Mouse (Mus musculus) embryonic facial prominence, embryonic 14.5 days (tissue): ENCODE data around the gene Cebpe. TPM values are rescaled to one million over a fixed set of nuclear protein-coding genes. Genes with fewer than 3 reads are reported as not detected.

Experiments used
- ATAC-seq: fragments of 200-750 bp; cut with Nextera tagmentation; 2 replicates; pipeline ENCODE4 v1.8.0; 2017; ENCODE audit warnings: low read depth, moderate number of reproducible peaks, moderate TSS enrichment
- DNase-seq: peaks from one replicate; pipeline ENCODE4 v3.0.0-alpha.2; 2015; ENCODE audit warnings: low spot score
- H3K27ac ChIP-seq: fragments of 300-500 bp; sonication (generic); replicated peaks from 2 replicates; pipeline ENCODE4 v1.5.1; 2014; ENCODE audit warnings: low read depth, mild to moderate bottlenecking, low read length, moderate library complexity
- H3K27me3 ChIP-seq: fragments of 300-500 bp; sonication (generic); replicated peaks from 2 replicates; pipeline ENCODE4 v1.6.1; 2014; ENCODE audit warnings: low read length; ENCODE audit not compliant: control insufficient read depth, insufficient read depth
- H3K36me3 ChIP-seq: fragments of 300-500 bp; sonication (generic); 2 replicates; pipeline ENCODE4 v1.6.1; 2014; ENCODE audit warnings: low read length, mixed read lengths; ENCODE audit not compliant: control insufficient read depth, insufficient read depth
- H3K4me1 ChIP-seq: fragments of 300-500 bp; sonication (generic); 2 replicates; pipeline ENCODE4 v1.6.1; 2014; ENCODE audit warnings: antibody characterized with exemption, low read length; ENCODE audit not compliant: control insufficient read depth, insufficient read depth
- H3K4me2 ChIP-seq: fragments of 300-500 bp; sonication (generic); 2 replicates; pipeline ENCODE4 v1.6.1; 2014; ENCODE audit warnings: low read depth, mild to moderate bottlenecking, low read length, moderate library complexity, mixed read lengths
- H3K4me3 ChIP-seq: fragments of 300-500 bp; sonication (generic); 2 replicates; pipeline ENCODE4 v1.5.1; 2014; ENCODE audit warnings: low read depth, mild to moderate bottlenecking, low read length
- H3K9ac ChIP-seq: fragments of 300-500 bp; sonication (generic); 2 replicates; pipeline ENCODE4 v1.6.1; 2014; ENCODE audit warnings: low read depth, mild to moderate bottlenecking, low read length, moderate library complexity, mixed read lengths
- H3K9me3 ChIP-seq: fragments of 300-500 bp; sonication (generic); 2 replicates; pipeline ENCODE4 v1.6.1; 2016; ENCODE audit warnings: low read length; ENCODE audit not compliant: control insufficient read depth
- whole genome bisulfite sequencing: fragments of 180-500 bp; shearing (Covaris S2); extraction: QIAGEN DNeasy Blood & Tissue Kit; methylation state at CpG from one replicate; pipeline ENCODE4 v1.1.7; 2014; 5-methylcytosine and 5-hydroxymethylcytosine counted together
- polyA plus RNA-seq: library from polyadenylated mRNA; unstranded; fragments of >200 nt; fragmentation: Nextera tagmentation; extraction: Ambion mirVana; gene quantifications from 2 replicates; pipeline ENCODE4 v1.2.1, GENCODE M21; 2014

The Cebpe gene
- polyA plus RNA-seq, 1 experiment from 2014 or later: 0.32 TPM

DNA sequence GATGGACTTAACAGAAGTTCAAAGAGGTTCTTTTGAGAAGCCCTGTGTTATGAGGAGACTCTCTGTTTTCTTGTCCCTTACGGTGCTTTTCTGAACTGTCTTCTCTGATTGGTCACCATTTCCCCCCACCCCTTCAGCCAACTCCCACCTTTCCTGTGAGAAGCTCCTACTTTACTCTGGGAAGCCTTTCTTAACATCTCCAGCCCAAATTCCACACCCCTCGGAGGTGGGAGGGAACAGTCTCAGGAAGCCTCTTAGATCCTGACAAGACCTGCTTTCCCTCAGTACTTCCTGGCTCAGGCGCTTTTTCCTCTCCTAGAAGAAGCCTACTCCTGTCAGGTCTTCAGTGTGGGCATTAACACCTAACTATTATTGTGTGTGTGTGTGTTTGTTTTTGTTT is 12.4 kb downstream of the Cebpe start:
- H3K9me3 ChIP-seq: no peaks in the 10 kb centered on the region
- no peaks in the 10 kb centered on the region for H3K27me3 ChIP-seq
- whole genome bisulfite sequencing: 47% methylated on average over 3 of the region's 3 CpGs
- no peak overlapping the region for H3K4me2 ChIP-seq
- no peaks in the 10 kb centered on the region for H3K36me3 ChIP-seq
- H3K9ac ChIP-seq: no peak overlapping the region
- ATAC-seq (no peak), DNase-seq (no peak)
- no peaks in the 10 kb centered on the region for H3K4me1 ChIP-seq
- H3K27ac ChIP-seq: no peak overlapping the region
- no peak overlapping the region for H3K4me3 ChIP-seq

DNA sequence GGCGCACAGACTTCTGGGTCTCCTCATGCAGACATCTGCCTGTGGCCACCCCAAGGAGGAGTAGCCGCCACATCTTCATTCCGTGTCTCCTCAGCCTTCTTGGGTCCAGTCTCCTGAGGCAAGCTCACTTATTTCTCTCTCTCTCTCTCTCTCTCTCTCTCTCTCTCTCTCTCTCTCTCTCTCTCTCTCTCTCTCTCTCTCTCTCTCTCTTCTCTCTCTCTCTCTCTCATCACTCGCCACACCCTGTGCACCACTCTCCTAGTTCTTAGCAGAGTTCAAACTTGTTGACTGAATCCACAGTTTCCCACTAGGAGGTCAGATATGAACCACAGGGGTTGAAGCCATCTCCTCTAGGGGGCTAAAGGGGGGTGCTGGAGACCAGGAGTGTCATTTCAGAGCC is 13.2 kb downstream of the Cebpe start, which contains the start of gene Gm29776:
Gene Gm29776 (minus strand): TSS at position 101 of the 400 bp plus-strand sequence.
- Histone ChIP-seq H3K9ac (no peak within 1 kb of the TSS), H3K4me2 (no peak within 1 kb of the TSS), H3K36me3 (no peaks in the 10 kb centered on the region), H3K9me3 (no peaks in the 10 kb centered on the region), H3K4me1 (no peaks in the 10 kb centered on the region), H3K27me3 (no peaks in the 10 kb centered on the region), H3K4me3 (no peak within 1 kb of the TSS), H3K27ac (no peak within 1 kb of the TSS)
- no peak for ATAC-seq
- 61% methylated on average over 4 of the region's 4 CpGs for WGBS
- DNase-seq: no peak

DNA sequence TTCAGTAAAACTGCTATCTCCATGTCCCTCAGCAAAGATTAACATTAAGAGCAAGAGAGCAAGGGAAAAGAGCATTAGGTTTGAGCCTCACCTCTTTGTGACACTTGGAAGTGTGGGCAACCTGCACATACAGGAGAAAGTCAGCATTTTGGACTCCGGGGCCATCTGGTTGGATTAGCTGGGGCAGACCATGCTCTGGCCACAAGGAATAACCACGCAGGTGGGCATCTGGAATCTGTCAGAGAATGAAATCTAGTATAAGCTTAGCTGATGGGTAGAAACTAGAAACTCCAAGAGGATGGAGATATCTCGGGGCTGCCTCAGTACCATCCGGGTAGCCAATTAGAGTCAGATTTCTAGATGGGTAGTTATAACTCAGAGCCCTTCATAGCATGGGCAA is 15.2 kb downstream of the Cebpe start:
- ATAC-seq (no peak), DNase-seq (no peak)
- Histone ChIP-seq H3K9ac (no peak overlapping the region), H3K36me3 (peaks cover 5% of the 10 kb centered on the region; the same call in 1 of the 2 replicates), H3K27me3 (no peaks in the 10 kb centered on the region), H3K9me3 (no peaks in the 10 kb centered on the region), H3K4me2 (no peak overlapping the region), H3K4me1 (no peaks in the 10 kb centered on the region), H3K4me3 (no peak overlapping the region), H3K27ac (no peak overlapping the region)
- WGBS: 70% methylated on average over 4 of the region's 4 CpGs

DNA sequence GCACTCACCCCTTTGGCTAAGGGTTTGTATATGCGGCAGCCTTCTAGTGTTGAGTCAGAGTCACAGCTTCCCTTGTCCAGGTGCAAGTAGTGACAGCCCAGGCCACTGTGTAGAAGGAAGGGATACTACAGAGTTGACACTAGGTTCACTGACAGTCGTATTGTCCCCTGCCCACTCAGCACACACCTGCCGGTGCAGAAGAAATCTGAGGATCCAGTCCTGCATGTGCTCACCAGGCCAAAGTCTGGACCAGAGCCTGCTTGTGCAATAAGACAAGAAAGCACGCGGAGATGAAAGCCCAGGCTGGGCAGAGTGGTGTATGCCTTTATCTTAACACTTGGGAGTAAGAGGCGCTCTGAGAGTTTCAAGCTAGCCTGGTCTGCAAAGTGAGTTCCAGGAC is 16.9 kb downstream of the Cebpe start:
- ATAC-seq (no peak), DNase-seq (no peak)
- H3K4me2 ChIP-seq: no peak overlapping the region
- no peaks in the 10 kb centered on the region for H3K9me3 ChIP-seq
- peaks cover 16% of the 10 kb centered on the region for H3K36me3 ChIP-seq
- no peaks in the 10 kb centered on the region for H3K27me3 ChIP-seq
- H3K9ac ChIP-seq: no peak overlapping the region
- WGBS: 80% methylated on average over 6 of the region's 6 CpGs
- no peaks in the 10 kb centered on the region for H3K4me1 ChIP-seq
- H3K4me3 ChIP-seq: no peak overlapping the region
- no peak overlapping the region for H3K27ac ChIP-seq

DNA sequence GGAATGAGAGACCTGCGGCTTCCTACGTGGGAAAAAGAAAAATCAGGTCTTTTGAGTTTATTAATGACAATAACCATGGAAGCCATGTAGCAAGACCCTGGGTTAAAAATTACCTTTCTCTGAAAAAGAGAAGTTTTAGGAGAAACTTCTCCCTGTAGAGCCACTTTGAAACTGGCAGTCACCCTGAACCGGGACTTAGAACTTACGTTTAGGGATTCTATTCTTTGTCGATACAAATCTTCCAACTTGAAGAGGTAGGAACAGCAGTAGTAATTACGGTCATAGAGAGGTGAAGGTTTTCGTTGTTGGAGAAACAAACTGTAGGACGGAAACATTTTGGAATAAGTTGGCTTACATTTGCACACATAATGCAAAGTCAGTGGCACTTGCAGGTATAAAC is 24.7 kb downstream of the Cebpe start:
- Histone ChIP-seq H3K27me3 (no peaks in the 10 kb centered on the region), H3K36me3 (peaks cover 30% of the 10 kb centered on the region), H3K4me1 (peaks cover 19% of the 10 kb centered on the region), H3K9me3 (no peaks in the 10 kb centered on the region), H3K9ac (peak overlapping the region; percentile 97), H3K4me2 (peak overlapping the region; percentile 67), H3K27ac (peak overlapping the region; percentile 96), H3K4me3 (peak overlapping the region; percentile 90)
- ATAC-seq: no peak
- 3% methylated on average over 8 of the region's 8 CpGs for WGBS
- DNase-seq: no peak

DNA sequence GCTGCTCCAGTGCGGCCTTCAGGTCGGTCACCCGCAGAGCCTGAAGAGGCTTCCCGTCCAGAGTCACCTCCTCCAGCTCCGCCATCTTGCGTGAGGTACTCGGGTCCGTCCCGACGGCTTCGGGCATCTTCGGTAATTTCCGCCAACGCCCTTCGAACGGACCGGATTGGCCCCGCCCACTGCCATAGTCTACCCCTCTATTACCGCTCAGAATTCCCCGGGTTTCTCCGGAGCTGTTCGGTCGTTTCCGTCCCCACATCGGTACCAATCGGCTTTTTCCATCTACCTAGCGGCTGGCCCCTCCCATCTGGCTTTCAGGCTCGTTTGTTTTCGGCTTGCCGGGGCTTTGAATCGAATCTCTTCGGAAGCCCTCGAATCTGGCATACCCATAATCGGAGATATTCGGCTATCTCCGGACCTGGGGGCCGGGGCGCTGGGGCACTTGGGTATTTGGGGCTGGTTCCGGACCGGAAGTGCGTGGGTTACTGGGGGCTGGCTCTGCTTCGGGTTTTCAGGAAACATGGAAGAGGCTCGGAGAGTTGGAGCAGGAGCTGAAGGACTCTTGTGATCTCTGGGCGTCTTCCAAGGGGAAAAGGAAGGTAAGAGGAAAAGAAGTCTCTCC is 25.3 kb downstream of the Cebpe start, which contains the start of gene Acin1:
Gene Acin1 (minus strand): TSS at position 410 of the 622 bp plus-strand sequence.
- ATAC-seq (peak; percentile 97), DNase-seq (peak; percentile 100)
- Histone ChIP-seq H3K4me3 (peak within 1 kb of the TSS; percentile 90), H3K9me3 (no peaks in the 10 kb centered on the region), H3K4me1 (peaks cover 19% of the 10 kb centered on the region), H3K27me3 (no peaks in the 10 kb centered on the region), H3K36me3 (peaks cover 30% of the 10 kb centered on the region), H3K9ac (peak within 1 kb of the TSS; percentile 97), H3K4me2 (peak within 1 kb of the TSS; percentile 67), H3K27ac (peak within 1 kb of the TSS; percentile 96)
- 0% methylated on average over 44 of the region's 44 CpGs for WGBS

DNA sequence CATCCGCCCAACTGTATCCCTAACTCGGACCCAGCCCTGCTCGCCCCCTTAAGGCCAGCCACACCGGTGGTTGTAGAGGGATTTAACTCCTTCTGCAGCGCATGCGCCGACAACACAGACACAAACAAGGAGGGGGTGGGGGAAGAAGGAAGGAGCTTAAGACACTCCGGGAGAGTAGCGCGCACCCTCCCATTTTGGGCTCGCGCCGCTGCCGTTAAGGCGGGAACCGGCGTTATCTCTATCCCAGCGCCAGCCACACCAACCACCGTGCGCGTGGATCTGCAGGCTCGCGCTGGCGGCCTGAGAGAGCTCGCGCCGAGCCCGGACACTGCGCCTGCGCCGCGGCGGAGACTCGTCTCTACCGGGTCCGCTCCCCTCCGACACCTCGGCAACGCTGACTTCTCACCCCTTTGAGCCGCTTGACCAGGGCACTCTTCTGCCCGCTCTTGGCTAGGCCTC is 25.9 kb downstream of the Cebpe start, which contains the start of gene 1700123O20Rik:
Gene 1700123O20Rik (plus strand): TSS at position 154 of the 459 bp plus-strand sequence.
- peaks cover 32% of the 10 kb centered on the region for H3K36me3 ChIP-seq
- under 1% methylated on average over 40 of the region's 41 CpGs for WGBS
- peak within 1 kb of the TSS; percentile 90 for H3K4me3 ChIP-seq
- ATAC-seq (peak; percentile 85), DNase-seq (peak; percentile 95)
- peak within 1 kb of the TSS; percentile 67 for H3K4me2 ChIP-seq
- H3K9ac ChIP-seq: peak within 1 kb of the TSS; percentile 97
- H3K27me3 ChIP-seq: no peaks in the 10 kb centered on the region
- peaks cover 19% of the 10 kb centered on the region for H3K4me1 ChIP-seq
- peak within 1 kb of the TSS; percentile 96 for H3K27ac ChIP-seq
- no peaks in the 10 kb centered on the region for H3K9me3 ChIP-seq

DNA sequence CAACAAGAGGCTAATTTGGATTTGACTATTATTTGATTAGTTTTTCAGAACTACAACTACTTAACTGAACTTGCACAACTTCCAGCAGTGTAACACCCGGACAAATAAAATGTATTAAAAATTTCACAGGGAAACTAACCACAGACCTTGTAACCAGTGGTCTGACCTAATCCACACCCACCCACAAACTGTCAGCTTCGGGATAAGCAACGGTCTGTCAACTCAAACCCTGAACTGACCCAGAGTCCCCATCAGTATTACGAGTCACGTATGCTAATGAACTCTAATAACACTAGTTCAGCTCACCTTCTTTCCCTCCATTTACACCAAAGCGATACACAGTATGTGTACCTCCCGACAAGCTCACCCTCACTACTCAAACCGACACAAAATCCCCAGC is 26.5 kb downstream of the Cebpe start:
- 8% methylated on average over 8 of the region's 8 CpGs for WGBS
- ATAC-seq (no peak), DNase-seq (no peak)
- Histone ChIP-seq H3K36me3 (peaks cover 31% of the 10 kb centered on the region; the same call in 1 of the 2 replicates), H3K27me3 (no peaks in the 10 kb centered on the region), H3K9ac (peak overlapping the region; percentile 97), H3K4me2 (peak overlapping the region; percentile 67), H3K4me3 (peak overlapping the region; percentile 90), H3K9me3 (no peaks in the 10 kb centered on the region), H3K4me1 (peaks cover 19% of the 10 kb centered on the region), H3K27ac (peak overlapping the region; percentile 96; the same call in 1 of the 2 replicates)

DNA sequence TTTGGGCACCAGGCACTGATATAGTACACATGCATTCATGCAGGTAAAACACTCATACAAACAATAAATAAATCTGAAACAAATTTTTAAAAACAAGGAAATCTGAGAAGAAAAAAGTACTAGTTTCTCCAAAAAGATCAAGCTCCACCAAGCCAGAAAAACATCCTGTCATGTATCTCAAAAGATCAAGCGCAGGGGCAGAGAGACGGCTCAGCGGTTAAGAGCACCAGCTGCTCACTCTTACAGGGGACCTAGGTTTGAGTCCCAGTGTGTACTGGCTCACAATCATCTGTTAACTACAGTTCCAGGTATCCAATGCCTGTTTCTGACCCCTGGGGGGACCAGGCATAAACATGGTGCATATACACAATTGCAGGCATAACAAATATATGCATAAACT is 29.6 kb downstream of the Cebpe start:
- Histone ChIP-seq H3K9me3 (no peaks in the 10 kb centered on the region), H3K9ac (no peak overlapping the region), H3K4me1 (peaks cover 8% of the 10 kb centered on the region; the same call in 1 of the 2 replicates), H3K27me3 (no peaks in the 10 kb centered on the region), H3K27ac (no peak overlapping the region), H3K36me3 (peaks cover 40% of the 10 kb centered on the region), H3K4me2 (no peak overlapping the region), H3K4me3 (no peak overlapping the region)
- 83% methylated on average over 3 of the region's 3 CpGs for WGBS
- DNase-seq (no peak), ATAC-seq (no peak)
